Mouse (Mus musculus): ENCODE data around the gene Jakmip3. TPM values are rescaled to one million over a fixed set of nuclear protein-coding genes. Genes with fewer than 3 reads are reported as not detected.

Gene Jakmip3
- polyA plus RNA-seq, 1 experiment from 2014 or later, result not detected

- no peaks in the 10 kb centered on the region for H3K27me3 ChIP-seq
- WGBS (ENCODE audit: insufficient replicate concordance), result 54% methylated on average over 7 of the region's 7 CpGs
- H3K4me3 ChIP-seq (replicated peaks), result no peak overlapping the region
- H3K27ac ChIP-seq (replicated peaks), result no peak overlapping the region
- no peaks in the 10 kb centered on the region for H3K4me1 ChIP-seq (replicated peaks)
- H3K9me3 ChIP-seq (replicated peaks), result no peaks in the 10 kb centered on the region
- no peak for ATAC-seq (ENCODE audit: insufficient read depth)
- no peaks in the 10 kb centered on the region for H3K36me3 ChIP-seq (replicated peaks)
- H3K9ac ChIP-seq, result no peak overlapping the region
- no peak overlapping the region for H3K4me2 ChIP-seq
Measured at GRCm38 (mm10) chr7:139009786-139010502, 69.4 kb downstream of the Jakmip3 start.

GRCm38 (mm10) chr7:139011027-139011426 is 70.5 kb downstream of the Jakmip3 start:
- Histone ChIP-seq H3K4me3 (replicated peaks) (no peak overlapping the region), H3K36me3 (replicated peaks) (no peaks in the 10 kb centered on the region), H3K4me1 (replicated peaks) (no peaks in the 10 kb centered on the region), H3K27me3 (no peaks in the 10 kb centered on the region), H3K9ac (no peak overlapping the region), H3K9me3 (replicated peaks) (no peaks in the 10 kb centered on the region), H3K4me2 (no peak overlapping the region), H3K27ac (replicated peaks) (no peak overlapping the region)
- 31% methylated on average over 3 of the region's 3 CpGs for WGBS (ENCODE audit: insufficient replicate concordance)
- ATAC-seq (ENCODE audit: insufficient read depth), result no peak

- H3K4me2 ChIP-seq, result no peak overlapping the region
- H3K36me3 ChIP-seq (replicated peaks), result no peaks in the 10 kb centered on the region
- no peak for ATAC-seq (ENCODE audit: insufficient read depth)
- no peaks in the 10 kb centered on the region for H3K4me1 ChIP-seq (replicated peaks)
- H3K9me3 ChIP-seq (replicated peaks), result no peaks in the 10 kb centered on the region
- no peak overlapping the region for H3K4me3 ChIP-seq (replicated peaks)
- no peaks in the 10 kb centered on the region for H3K27me3 ChIP-seq
- no peak overlapping the region for H3K27ac ChIP-seq (replicated peaks)
- 48% methylated on average over 2 of the region's 2 CpGs for WGBS (ENCODE audit: insufficient replicate concordance)
- H3K9ac ChIP-seq, result no peak overlapping the region
Measured at GRCm38 (mm10) chr7:139011586-139011985, 71.1 kb downstream of the Jakmip3 start.

- Histone ChIP-seq H3K27me3 (no peaks in the 10 kb centered on the region), H3K4me3 (replicated peaks) (no peak overlapping the region), H3K9ac (no peak overlapping the region), H3K4me2 (no peak overlapping the region), H3K27ac (replicated peaks) (no peak overlapping the region), H3K9me3 (replicated peaks) (no peaks in the 10 kb centered on the region), H3K4me1 (replicated peaks) (no peaks in the 10 kb centered on the region), H3K36me3 (replicated peaks) (no peaks in the 10 kb centered on the region)
- no peak for ATAC-seq (ENCODE audit: insufficient read depth)
- 55% methylated on average over 6 of the region's 6 CpGs for WGBS (ENCODE audit: insufficient replicate concordance)
Measured at GRCm38 (mm10) chr7:139012767-139013369, 72.3 kb downstream of the Jakmip3 start.

- no peaks in the 10 kb centered on the region for H3K36me3 ChIP-seq (replicated peaks)
- ATAC-seq (ENCODE audit: insufficient read depth), result no peak
- H3K9me3 ChIP-seq (replicated peaks), result no peaks in the 10 kb centered on the region
- no peak overlapping the region for H3K4me3 ChIP-seq (replicated peaks)
- H3K27ac ChIP-seq (replicated peaks), result no peak overlapping the region
- no peaks in the 10 kb centered on the region for H3K4me1 ChIP-seq (replicated peaks)
- no peaks in the 10 kb centered on the region for H3K27me3 ChIP-seq
- H3K4me2 ChIP-seq, result no peak overlapping the region
- H3K9ac ChIP-seq, result no peak overlapping the region
- WGBS (ENCODE audit: insufficient replicate concordance), result 41% methylated on average over 6 of the region's 6 CpGs
Measured at GRCm38 (mm10) chr7:139015143-139015542, 74.6 kb downstream of the Jakmip3 start.

GRCm38 (mm10) chr7:139016288-139016687 is 75.8 kb downstream of the Jakmip3 start:
- 54% methylated on average over 11 of the region's 11 CpGs for WGBS (ENCODE audit: insufficient replicate concordance)
- Histone ChIP-seq H3K4me2 (no peak overlapping the region), H3K9me3 (replicated peaks) (no peaks in the 10 kb centered on the region), H3K36me3 (replicated peaks) (no peaks in the 10 kb centered on the region), H3K27ac (replicated peaks) (no peak overlapping the region), H3K9ac (no peak overlapping the region), H3K27me3 (no peaks in the 10 kb centered on the region), H3K4me1 (replicated peaks) (no peaks in the 10 kb centered on the region), H3K4me3 (replicated peaks) (no peak overlapping the region)
- ATAC-seq (ENCODE audit: insufficient read depth), result no peak

- 24% methylated on average over 15 of the region's 15 CpGs for WGBS (ENCODE audit: insufficient replicate concordance)
- Histone ChIP-seq H3K4me1 (replicated peaks) (no peaks in the 10 kb centered on the region), H3K4me3 (replicated peaks) (no peak overlapping the region), H3K36me3 (replicated peaks) (no peaks in the 10 kb centered on the region), H3K9me3 (replicated peaks) (no peaks in the 10 kb centered on the region), H3K9ac (no peak overlapping the region), H3K27ac (replicated peaks) (no peak overlapping the region), H3K27me3 (no peaks in the 10 kb centered on the region), H3K4me2 (no peak overlapping the region)
- ATAC-seq (ENCODE audit: insufficient read depth), result no peak
Measured at GRCm38 (mm10) chr7:139017249-139017903, 76.8 kb downstream of the Jakmip3 start.

GRCm38 (mm10) chr7:139020884-139021283 is 80.4 kb downstream of the Jakmip3 start:
- Histone ChIP-seq H3K9ac (no peak overlapping the region), H3K36me3 (replicated peaks) (no peaks in the 10 kb centered on the region), H3K4me3 (replicated peaks) (no peak overlapping the region), H3K9me3 (replicated peaks) (no peaks in the 10 kb centered on the region), H3K4me1 (replicated peaks) (no peaks in the 10 kb centered on the region), H3K27ac (replicated peaks) (no peak overlapping the region), H3K27me3 (no peaks in the 10 kb centered on the region), H3K4me2 (peak overlapping the region; percentile 30)
- 11% methylated on average over 20 of the region's 20 CpGs for WGBS (ENCODE audit: insufficient replicate concordance)
- ATAC-seq (ENCODE audit: insufficient read depth), result no peak

GRCm38 (mm10) chr7:139021326-139021725 is 80.8 kb downstream of the Jakmip3 start:
- Histone ChIP-seq H3K27me3 (no peaks in the 10 kb centered on the region), H3K9ac (no peak overlapping the region), H3K4me3 (replicated peaks) (no peak overlapping the region), H3K4me2 (no peak overlapping the region), H3K36me3 (replicated peaks) (no peaks in the 10 kb centered on the region), H3K27ac (replicated peaks) (no peak overlapping the region), H3K9me3 (replicated peaks) (no peaks in the 10 kb centered on the region), H3K4me1 (replicated peaks) (no peaks in the 10 kb centered on the region)
- WGBS (ENCODE audit: insufficient replicate concordance), result 42% methylated on average over 1 of the region's 1 CpGs
- ATAC-seq (ENCODE audit: insufficient read depth), result no peak

GRCm38 (mm10) chr7:139027136-139027535 is 86.6 kb downstream of the Jakmip3 start:
- WGBS (ENCODE audit: insufficient replicate concordance), result 50% methylated on average over 5 of the region's 5 CpGs

GRCm38 (mm10) chr7:139031215-139031614 is 90.7 kb downstream of the Jakmip3 start:
- Histone ChIP-seq H3K4me1 (replicated peaks) (no peaks in the 10 kb centered on the region), H3K4me2 (no peak overlapping the region), H3K27ac (replicated peaks) (no peak overlapping the region), H3K9me3 (replicated peaks) (no peaks in the 10 kb centered on the region), H3K27me3 (no peaks in the 10 kb centered on the region), H3K9ac (no peak overlapping the region), H3K36me3 (replicated peaks) (no peaks in the 10 kb centered on the region), H3K4me3 (replicated peaks) (no peak overlapping the region)
- 62% methylated on average over 4 of the region's 4 CpGs for WGBS (ENCODE audit: insufficient replicate concordance)
- no peak for ATAC-seq (ENCODE audit: insufficient read depth)

More at GRCm38 (mm10) chr7:139027136-139027535, 86.6 kb downstream of the Jakmip3 start:
- H3K9ac ChIP-seq, result no peak overlapping the region
- H3K4me1 ChIP-seq (replicated peaks), result no peaks in the 10 kb centered on the region
- no peaks in the 10 kb centered on the region for H3K27me3 ChIP-seq
- no peak overlapping the region for H3K4me2 ChIP-seq
- H3K27ac ChIP-seq (replicated peaks), result no peak overlapping the region
- H3K9me3 ChIP-seq (replicated peaks), result no peaks in the 10 kb centered on the region
- no peak for ATAC-seq (ENCODE audit: insufficient read depth)
- H3K36me3 ChIP-seq (replicated peaks), result no peaks in the 10 kb centered on the region
- H3K4me3 ChIP-seq (replicated peaks), result no peak overlapping the region
